Mouse (Mus musculus) neural tube, embryonic 11.5 days (tissue): ENCODE measurements around the gene Mpz. TPM values are rescaled to one million over a fixed set of nuclear protein-coding genes. Genes with fewer than 3 reads are reported as not detected.

Experiments used
- ATAC-seq: fragments of 200-750 bp; cut with Nextera tagmentation; 2 replicates; pipeline ENCODE4 v1.8.0; 2017; ENCODE audit warnings: moderate number of reproducible peaks, mild to moderate bottlenecking, moderate TSS enrichment, moderate library complexity; ENCODE audit not compliant: insufficient read depth, low FRiP score, low TSS enrichment
- DNase-seq: peaks from one replicate; pipeline ENCODE4 v3.0.0-alpha.2; 2015; ENCODE audit warnings: low spot score
- H3K27ac ChIP-seq: fragments of 300-500 bp; sonication (generic); 2 replicates; pipeline ENCODE4 v1.5.1; 2014; ENCODE audit warnings: low read depth, mild to moderate bottlenecking, low read length
- H3K27me3 ChIP-seq: fragments of 300-500 bp; sonication (generic); 2 replicates; pipeline ENCODE4 v1.6.1; 2014; ENCODE audit warnings: mild to moderate bottlenecking, low read length, mixed read lengths; ENCODE audit not compliant: control insufficient read depth, insufficient read depth
- H3K36me3 ChIP-seq: fragments of 300-500 bp; sonication (generic); 2 replicates; pipeline ENCODE4 v1.6.1; 2014; ENCODE audit warnings: mild to moderate bottlenecking, low read length, moderate library complexity, mixed read lengths; ENCODE audit not compliant: control insufficient read depth, insufficient read depth
- H3K4me1 ChIP-seq: fragments of 300-500 bp; sonication (generic); 2 replicates; pipeline ENCODE4 v1.6.1; 2014; ENCODE audit warnings: low read length, mixed read lengths; ENCODE audit not compliant: control insufficient read depth, insufficient read depth
- H3K4me2 ChIP-seq: fragments of 300-500 bp; sonication (generic); 2 replicates; pipeline ENCODE4 v1.6.1; 2014; ENCODE audit warnings: low read depth, mild to moderate bottlenecking, moderate library complexity
- H3K4me3 ChIP-seq: fragments of 300-500 bp; sonication (generic); 2 replicates; pipeline ENCODE4 v1.5.1; 2014; ENCODE audit warnings: low read depth, low read length
- H3K9ac ChIP-seq: fragments of 300-500 bp; sonication (generic); 2 replicates; pipeline ENCODE4 v1.6.1; 2014; ENCODE audit warnings: mild to moderate bottlenecking, low read length
- H3K9me3 ChIP-seq: fragments of 300-500 bp; sonication (generic); 2 replicates; pipeline ENCODE4 v1.6.1; 2016; ENCODE audit warnings: low read length; ENCODE audit not compliant: control insufficient read depth
- WGBS: fragments of 180-500 bp; shearing (Covaris S2); extraction: QIAGEN DNeasy Blood & Tissue Kit; methylation state at CpG from one replicate; pipeline ENCODE4 v1.1.7; 2014; 5-methylcytosine and 5-hydroxymethylcytosine counted together
- polyA plus RNA-seq: library from polyadenylated mRNA; unstranded; fragments of >200 nt; fragmentation: Nextera tagmentation; extraction: Ambion mirVana; gene quantifications from 2 replicates; pipeline ENCODE4 v1.2.1, GENCODE M21; 2014

The Mpz gene
- 2.9 and 4.2 TPM in 2 replicates for polyA plus RNA-seq

DNA sequence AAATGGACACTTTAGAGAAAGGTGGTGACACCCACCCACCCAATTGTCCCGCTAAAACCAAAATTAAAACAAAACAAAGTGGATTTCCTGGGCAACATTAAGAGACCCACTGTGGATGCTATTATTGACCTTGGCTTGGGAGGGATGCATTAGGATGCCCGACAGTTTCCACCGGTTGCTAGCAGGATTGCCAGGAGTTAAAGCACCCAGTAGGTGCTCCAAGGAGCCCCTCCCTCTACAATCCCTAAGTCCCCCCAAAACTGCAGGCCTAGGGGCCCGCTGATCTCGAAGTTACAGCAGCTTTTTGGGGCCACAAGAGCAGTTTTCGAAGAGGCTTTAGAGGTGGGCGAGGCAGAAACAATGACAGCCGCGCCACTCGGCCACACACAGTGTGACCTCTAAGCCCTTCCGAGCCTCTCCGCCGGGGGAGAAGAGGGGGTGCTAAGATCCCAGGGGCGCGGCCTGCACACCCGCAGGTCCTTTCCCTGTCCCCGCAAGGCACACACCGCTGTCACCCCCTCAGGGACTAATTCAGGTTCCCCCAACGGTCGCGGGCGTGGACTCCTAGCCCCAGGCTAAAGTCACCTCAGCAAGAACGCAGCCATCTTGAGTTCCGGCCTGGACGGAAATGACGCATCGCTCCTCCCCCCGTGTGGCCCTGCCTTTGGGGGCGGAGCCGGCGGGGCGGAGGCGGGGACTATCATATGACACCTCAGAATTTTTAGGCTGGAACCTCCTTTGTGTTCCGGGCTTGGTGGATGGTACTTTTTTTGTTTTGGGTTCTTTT is at the start of gene Mpz, which contains the start of gene Sdhc:
Gene Mpz (plus strand): TSS at position 738 of the 787 bp plus-strand sequence.
Gene Sdhc (minus strand): TSS at position 630 of the 787 bp plus-strand sequence.
- Histone ChIP-seq H3K9ac (peak within 1 kb of the TSS; percentile 67), H3K27ac (no peak within 1 kb of the TSS), H3K4me1 (peaks cover 4% of the 10 kb centered on the region; the same call in 1 of the 2 replicates), H3K9me3 (no peaks in the 10 kb centered on the region), H3K4me2 (peak within 1 kb of the TSS; percentile 68), H3K27me3 (no peaks in the 10 kb centered on the region), H3K36me3 (no peaks in the 10 kb centered on the region), H3K4me3 (peak within 1 kb of the TSS; percentile 61)
- under 1% methylated on average over 33 of the region's 34 CpGs for WGBS
- DNase-seq: peak; percentile 97
- ATAC-seq: peak; percentile 98

GRCm38 (mm10) chr1:171101033-171101432 is 49.5 kb upstream of the Mpz start:
- no peak overlapping the region for H3K27ac ChIP-seq
- H3K27me3 ChIP-seq: no peaks in the 10 kb centered on the region
- WGBS: 57% methylated on average over 2 of the region's 2 CpGs
- DNase-seq (no peak), ATAC-seq (no peak)
- no peak overlapping the region for H3K4me2 ChIP-seq
- no peak overlapping the region for H3K4me3 ChIP-seq
- H3K36me3 ChIP-seq: no peaks in the 10 kb centered on the region
- no peaks in the 10 kb centered on the region for H3K4me1 ChIP-seq
- no peaks in the 10 kb centered on the region for H3K9me3 ChIP-seq
- no peak overlapping the region for H3K9ac ChIP-seq

GRCm38 (mm10) chr1:171101733-171102546 is 48.6 kb upstream of the Mpz start:
- Histone ChIP-seq H3K4me2 (peak overlapping the region; percentile 48), H3K9me3 (no peaks in the 10 kb centered on the region), H3K36me3 (no peaks in the 10 kb centered on the region), H3K27ac (no peak overlapping the region), H3K27me3 (no peaks in the 10 kb centered on the region), H3K4me1 (no peaks in the 10 kb centered on the region), H3K9ac (peak overlapping the region; percentile 39; the same call in 1 of the 2 replicates), H3K4me3 (peak overlapping the region; percentile 69)
- DNase-seq (peak; percentile 89), ATAC-seq (peak; percentile 91)
- under 1% methylated on average over 38 of the region's 40 CpGs for WGBS

DNA sequence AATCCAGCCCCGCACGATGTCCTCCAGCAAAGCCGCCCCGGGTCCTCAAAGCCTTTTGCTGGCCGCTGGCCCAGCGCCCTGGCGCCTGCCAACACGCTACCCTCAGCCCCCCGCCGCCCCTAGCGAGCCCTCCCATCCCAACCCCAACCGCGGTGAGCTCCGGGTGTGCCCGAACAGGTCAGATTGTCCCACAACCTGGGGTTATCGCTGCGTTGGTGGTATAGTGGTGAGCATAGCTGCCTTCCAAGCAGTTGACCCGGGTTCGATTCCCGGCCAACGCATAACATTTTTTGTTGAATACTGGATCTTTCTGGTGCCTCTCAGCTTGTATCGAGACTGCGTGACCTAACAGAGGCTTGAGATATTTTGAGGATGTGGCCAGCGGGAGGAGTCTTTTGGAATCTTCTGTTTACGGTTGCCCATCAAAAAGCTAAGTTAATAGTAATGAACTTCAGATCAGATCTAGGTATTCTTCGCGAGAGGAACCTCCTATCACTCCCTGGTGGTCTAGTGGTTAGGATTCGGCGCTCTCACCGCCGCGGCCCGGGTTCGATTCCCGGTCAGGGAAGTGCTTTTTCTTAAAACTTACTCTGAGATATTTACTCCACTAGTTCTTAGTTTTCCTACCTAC is 47.8 kb upstream of the Mpz start:
- peak overlapping the region; percentile 69 for H3K4me3 ChIP-seq
- H3K4me1 ChIP-seq: no peaks in the 10 kb centered on the region
- H3K27me3 ChIP-seq: no peaks in the 10 kb centered on the region
- peak; percentile 92 for DNase-seq
- ATAC-seq: peak; percentile 92
- H3K9ac ChIP-seq: peak overlapping the region; percentile 39; the same call in 1 of the 2 replicates
- 0% methylated on average over 35 of the region's 35 CpGs for WGBS
- H3K9me3 ChIP-seq: no peaks in the 10 kb centered on the region
- no peak overlapping the region for H3K27ac ChIP-seq
- H3K4me2 ChIP-seq: peak overlapping the region; percentile 48
- no peaks in the 10 kb centered on the region for H3K36me3 ChIP-seq

GRCm38 (mm10) chr1:171103179-171103840 is 47.2 kb upstream of the Mpz start:
- Histone ChIP-seq H3K9me3 (no peaks in the 10 kb centered on the region), H3K4me1 (no peaks in the 10 kb centered on the region), H3K36me3 (no peaks in the 10 kb centered on the region), H3K27ac (no peak overlapping the region), H3K27me3 (no peaks in the 10 kb centered on the region), H3K4me3 (peak overlapping the region; percentile 69), H3K9ac (no peak overlapping the region), H3K4me2 (peak overlapping the region; percentile 48)
- ATAC-seq (no peak; the same call in 1 of the 2 replicates), DNase-seq (no peak)
- WGBS: 12% methylated on average over 10 of the region's 10 CpGs

DNA sequence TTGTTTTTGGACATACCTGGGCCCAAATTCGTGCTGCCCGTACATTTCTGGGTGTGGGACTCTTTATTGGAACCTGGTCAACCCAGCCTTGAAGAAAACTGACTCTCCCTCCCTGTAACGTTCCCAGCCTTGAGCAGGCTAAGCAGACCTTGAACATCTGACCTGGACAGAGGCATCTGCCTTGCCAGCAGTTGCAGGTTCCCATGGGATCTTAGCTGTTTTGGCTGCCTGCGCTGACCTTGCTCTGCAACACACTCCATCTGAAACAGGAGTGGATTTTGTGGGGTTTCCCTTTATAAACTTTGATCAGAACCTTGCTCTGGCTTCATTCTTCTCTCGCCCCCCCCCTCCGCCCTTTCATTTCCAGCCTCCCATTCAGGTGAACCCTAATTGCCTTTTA is 45.3 kb upstream of the Mpz start:
- Histone ChIP-seq H3K9ac (no peak overlapping the region), H3K27me3 (no peaks in the 10 kb centered on the region), H3K9me3 (no peaks in the 10 kb centered on the region), H3K4me2 (no peak overlapping the region), H3K4me1 (no peaks in the 10 kb centered on the region), H3K27ac (no peak overlapping the region), H3K4me3 (no peak overlapping the region), H3K36me3 (no peaks in the 10 kb centered on the region)
- DNase-seq (no peak), ATAC-seq (no peak)
- WGBS: 64% methylated on average over 6 of the region's 6 CpGs

DNA sequence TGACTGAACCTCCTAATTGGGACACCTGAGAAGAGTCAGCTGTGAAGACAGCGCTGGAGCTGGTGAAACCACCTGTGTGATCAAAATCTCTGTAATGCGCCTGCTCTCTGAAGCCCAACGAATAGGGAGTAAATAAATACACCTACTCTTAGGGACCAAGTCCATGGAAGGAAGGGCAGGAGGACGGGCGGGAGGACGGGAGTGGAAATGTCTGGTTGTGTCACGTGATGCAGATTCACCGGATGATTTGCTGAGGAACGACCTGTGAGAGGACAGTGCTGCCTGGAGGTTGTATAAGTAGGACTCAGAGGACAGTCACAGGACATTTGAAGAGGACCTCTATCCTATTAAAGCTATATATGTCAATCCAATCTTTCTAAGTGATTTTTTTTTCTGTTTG is 40.9 kb upstream of the Mpz start:
- Histone ChIP-seq H3K36me3 (no peaks in the 10 kb centered on the region), H3K4me3 (no peak overlapping the region), H3K27me3 (no peaks in the 10 kb centered on the region), H3K4me2 (no peak overlapping the region), H3K27ac (no peak overlapping the region), H3K9ac (no peak overlapping the region), H3K9me3 (no peaks in the 10 kb centered on the region), H3K4me1 (peaks cover 3% of the 10 kb centered on the region; the same call in 1 of the 2 replicates)
- WGBS: 37% methylated on average over 9 of the region's 9 CpGs
- DNase-seq: no peak
- ATAC-seq: no peak

DNA sequence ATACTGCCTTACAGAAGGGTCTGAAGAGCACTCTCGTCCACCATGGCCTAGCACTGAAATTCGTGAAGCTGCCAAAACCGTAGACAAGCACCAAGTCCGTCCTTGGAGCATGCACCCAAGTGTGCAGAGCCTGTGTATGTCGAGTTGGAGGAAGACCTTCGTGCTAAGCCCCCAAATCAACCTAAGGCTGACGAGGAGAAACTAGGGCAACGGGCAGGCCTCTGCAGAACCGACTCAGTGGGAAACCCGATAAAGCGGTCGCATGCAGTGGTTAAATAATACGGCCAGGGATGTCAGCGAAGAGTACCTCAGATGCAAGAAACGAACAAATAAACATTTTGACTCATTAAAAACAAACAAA is 39.9 kb upstream of the Mpz start:
- no peaks in the 10 kb centered on the region for H3K36me3 ChIP-seq
- no peaks in the 10 kb centered on the region for H3K27me3 ChIP-seq
- H3K4me2 ChIP-seq: peak overlapping the region; percentile 43
- peak overlapping the region; percentile 64 for H3K27ac ChIP-seq
- peak overlapping the region; percentile 44 for H3K4me3 ChIP-seq
- no peaks in the 10 kb centered on the region for H3K9me3 ChIP-seq
- ATAC-seq: peak; percentile 36
- 14% methylated on average over 15 of the region's 15 CpGs for WGBS
- H3K9ac ChIP-seq: peak overlapping the region; percentile 67
- H3K4me1 ChIP-seq: peaks cover 3% of the 10 kb centered on the region; the same call in 1 of the 2 replicates
- no peak for DNase-seq
